In the genomic region with DNA sequence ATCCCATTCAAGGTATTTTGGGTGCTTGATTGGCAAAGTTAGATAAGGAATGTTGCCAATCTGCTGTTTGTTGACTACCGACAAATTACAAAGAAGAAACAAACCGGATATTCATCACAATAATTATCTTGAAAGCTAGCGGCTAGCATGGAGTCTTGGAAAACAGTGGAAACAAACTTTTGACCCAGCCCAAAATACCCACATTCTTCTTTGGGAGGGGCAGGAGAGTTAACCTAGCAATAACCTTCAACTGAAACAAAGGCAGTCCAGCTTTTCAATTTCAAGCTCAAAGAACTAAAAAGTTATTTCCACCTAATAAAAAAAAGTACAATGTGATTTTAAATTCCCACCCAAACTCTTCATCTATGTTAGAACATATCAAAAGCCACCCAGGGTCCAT, we compare ENCODE assay signal across 18 mouse cellular contexts.
"Had no signal": no experiment of that assay in that cellular context is flagged by ENCODE, and none has a peak within 500 bp of the region (broad histone marks: within the 10 kb centered on the region; RNA-seq: fewer than 3 reads in every experiment).

No protein-coding gene starts in this region.

- H3K36me3 ChIP-seq: midbrain, embryonic 10.5 days; midbrain, embryonic 13.5 days; neural tube, embryonic 13.5 days; neural tube, embryonic 15.5 days had no signal

- H3K4me1 ChIP-seq: midbrain, embryonic 10.5 days; midbrain, embryonic 13.5 days; neural tube, embryonic 13.5 days; neural tube, embryonic 15.5 days had no signal

- H3K27me3 ChIP-seq: midbrain, embryonic 13.5 days; neural tube, embryonic 13.5 days; neural tube, embryonic 15.5 days had no signal

- H3K4me3 ChIP-seq: midbrain, embryonic 10.5 days; midbrain, embryonic 13.5 days; myocyte; neural tube, embryonic 13.5 days; neural tube, embryonic 15.5 days had no signal

- ATAC-seq: midbrain, embryonic 13.5 days; midbrain, embryonic 16.5 days had no signal

- H3K4me2 ChIP-seq: lung, embryonic 14.5 days; midbrain, embryonic 13.5 days; neural tube, embryonic 13.5 days; neural tube, embryonic 15.5 days had no signal

- H3K9me3 ChIP-seq: midbrain, embryonic 10.5 days; midbrain, embryonic 13.5 days; neural tube, embryonic 13.5 days; neural tube, embryonic 15.5 days had no signal

- H3K9ac ChIP-seq: lung, embryonic 14.5 days; midbrain, embryonic 13.5 days; neural tube, embryonic 13.5 days; neural tube, embryonic 15.5 days had no signal

- H3K27ac ChIP-seq: midbrain, embryonic 10.5 days; midbrain, embryonic 13.5 days; neural tube, embryonic 13.5 days; neural tube, embryonic 15.5 days had no signal

- DNase-seq: lung, adult 18-20 months; lung, embryonic 14.5 days; lung, postnatal 10 days; lung, postnatal 4 days; retina, postnatal 1 day; right cerebral cortex, adult 18-20 months; right cerebral cortex, postnatal 25 days; right cerebral cortex, postnatal 4 days; spleen, adult 18-20 months; thymus, adult 18-20 months; thymus, postnatal 14 days; thymus, postnatal 36 days had no signal
